Mouse (Mus musculus) forebrain, postnatal 0 days (tissue): ENCODE measurements around the gene Prrc2b. TPM values are rescaled to one million over a fixed set of nuclear protein-coding genes. Genes with fewer than 3 reads are reported as not detected.

Source experiments
- ATAC-seq: fragments of 200-750 bp; cut with Nextera tagmentation; 2 replicates; pipeline ENCODE4 v1.8.0; 2017; ENCODE audit warnings: mild to moderate bottlenecking, moderate library complexity
- DNase-seq: peaks from one replicate; pipeline ENCODE4 v3.0.0-alpha.2; 2015
- H3K27ac ChIP-seq: fragments of 300-500 bp; sonication (generic); 2 replicates; pipeline ENCODE4 v1.5.1; 2014; ENCODE audit warnings: low read depth, mild to moderate bottlenecking, antibody characterized with exemption, low read length, moderate library complexity, mixed read lengths
- H3K27me3 ChIP-seq: fragments of 300-500 bp; sonication (generic); 2 replicates; pipeline ENCODE4 v1.6.1; 2014; ENCODE audit warnings: mild to moderate bottlenecking, low read length, mixed read lengths; ENCODE audit not compliant: insufficient read depth
- H3K36me3 ChIP-seq: fragments of 300-500 bp; sonication (generic); 2 replicates; pipeline ENCODE4 v1.6.1; 2014; ENCODE audit warnings: mild to moderate bottlenecking, moderate library complexity; ENCODE audit not compliant: insufficient read depth
- H3K4me1 ChIP-seq: fragments of 300-500 bp; sonication (generic); 2 replicates; pipeline ENCODE4 v1.6.1; 2014; ENCODE audit warnings: antibody characterized with exemption; ENCODE audit not compliant: insufficient read depth
- H3K4me2 ChIP-seq: fragments of 300-500 bp; sonication (generic); 2 replicates; pipeline ENCODE4 v1.6.1; 2014; ENCODE audit warnings: low read depth, mild to moderate bottlenecking, moderate library complexity
- H3K4me3 ChIP-seq: fragments of 300-500 bp; sonication (generic); 2 replicates; pipeline ENCODE4 v1.5.1; 2014; ENCODE audit warnings: low read depth, low read length, mixed read lengths
- H3K9ac ChIP-seq: fragments of 300-500 bp; sonication (generic); 2 replicates; pipeline ENCODE4 v1.6.1; 2014; ENCODE audit warnings: mild to moderate bottlenecking
- H3K9me3 ChIP-seq: fragments of 300-500 bp; sonication (generic); 2 replicates; pipeline ENCODE4 v1.6.1; 2016; ENCODE audit warnings: low read length
- CTCF ChIP-seq: sonication (generic); IDR thresholded peaks from 2 replicates; pipeline ENCODE4 v1.5.1; 2016; ENCODE audit warnings: antibody characterized with exemption, control low read depth, low read depth
- whole genome bisulfite sequencing: fragments of 180-500 bp; shearing (Covaris S2); extraction: QIAGEN DNeasy Blood & Tissue Kit; methylation state at CpG from one replicate; pipeline ENCODE4 v1.1.7; 2014; 5-methylcytosine and 5-hydroxymethylcytosine counted together
- polyA plus RNA-seq: library from polyadenylated mRNA; unstranded; fragments of >200 nt; fragmentation: Nextera tagmentation; extraction: Ambion mirVana; gene quantifications from 2 replicates; pipeline ENCODE4 v1.2.1, GENCODE M21; 2015
- total RNA-seq: library from RNA; depleted of rRNA; stranded (reverse); fragments of >200 nt; gene quantifications from 2 replicates; pipeline ENCODE4 v1.2.3, GENCODE M21; 2014

Prrc2b gene
- total and polyA plus RNA-seq, 2 experiments from 2014 or later, result 60.4 to 131 TPM

DNA sequence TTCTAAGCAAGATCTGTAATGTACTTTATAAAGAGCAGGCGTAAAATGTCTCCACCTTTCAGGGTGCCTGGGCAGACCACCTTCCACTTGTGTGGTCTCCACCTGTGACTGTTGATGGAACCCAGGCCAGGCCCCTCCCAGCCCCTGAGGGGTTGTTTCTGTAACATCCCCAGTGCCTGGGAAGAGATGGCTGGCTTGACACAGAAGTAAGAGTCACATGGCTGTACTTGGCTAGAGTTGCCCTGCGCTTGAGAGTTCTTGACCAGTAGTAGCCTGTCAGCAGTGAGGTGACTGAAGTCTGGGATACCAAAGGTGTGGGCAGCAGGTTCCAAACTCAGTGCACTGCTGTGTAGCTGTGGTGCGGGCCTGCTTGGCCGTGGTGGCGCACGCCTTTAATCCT lies 24.6 kb downstream of the Prrc2b start:
- Histone ChIP-seq H3K36me3 (no peaks in the 10 kb centered on the region), H3K27ac (peak overlapping the region; percentile 84), H3K4me2 (no peak overlapping the region), H3K4me1 (peaks cover 9% of the 10 kb centered on the region), H3K9ac (no peak overlapping the region), H3K27me3 (no peaks in the 10 kb centered on the region), H3K9me3 (no peaks in the 10 kb centered on the region), H3K4me3 (no peak overlapping the region)
- DNase-seq, result no peak
- no peak for TF ChIP-seq CTCF
- WGBS, result 90% methylated on average over 6 of the region's 6 CpGs
- ATAC-seq, result no peak

DNA sequence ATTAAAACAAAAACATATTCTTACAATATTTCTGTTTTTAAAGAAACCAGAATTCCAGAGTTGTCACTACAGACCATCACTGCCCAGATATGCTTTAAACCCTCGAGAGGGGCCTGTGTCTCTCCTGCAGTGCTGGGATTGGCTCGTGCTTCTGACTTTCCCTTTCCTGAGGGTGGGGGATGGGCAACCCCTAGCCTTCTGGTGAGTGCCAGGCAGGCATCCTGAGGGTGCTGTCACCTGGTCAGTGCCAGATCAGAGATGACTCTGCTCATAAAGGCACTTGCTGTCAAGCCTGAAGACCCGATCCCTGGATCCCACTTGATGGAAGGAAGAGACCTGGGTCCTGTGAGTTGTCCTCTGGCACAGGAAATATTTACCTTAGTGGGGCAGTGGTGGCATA lies 26.0 kb downstream of the Prrc2b start:
- H3K4me1 ChIP-seq, result peaks cover 8% of the 10 kb centered on the region
- H3K36me3 ChIP-seq, result no peaks in the 10 kb centered on the region
- H3K4me2 ChIP-seq, result no peak overlapping the region
- no peaks in the 10 kb centered on the region for H3K27me3 ChIP-seq
- H3K27ac ChIP-seq, result no peak overlapping the region
- H3K9me3 ChIP-seq, result no peaks in the 10 kb centered on the region
- H3K9ac ChIP-seq, result no peak overlapping the region
- WGBS, result 40% methylated on average over 3 of the region's 3 CpGs
- no peak for ATAC-seq
- DNase-seq, result no peak
- no peak overlapping the region for H3K4me3 ChIP-seq
- no peak for TF ChIP-seq CTCF

DNA sequence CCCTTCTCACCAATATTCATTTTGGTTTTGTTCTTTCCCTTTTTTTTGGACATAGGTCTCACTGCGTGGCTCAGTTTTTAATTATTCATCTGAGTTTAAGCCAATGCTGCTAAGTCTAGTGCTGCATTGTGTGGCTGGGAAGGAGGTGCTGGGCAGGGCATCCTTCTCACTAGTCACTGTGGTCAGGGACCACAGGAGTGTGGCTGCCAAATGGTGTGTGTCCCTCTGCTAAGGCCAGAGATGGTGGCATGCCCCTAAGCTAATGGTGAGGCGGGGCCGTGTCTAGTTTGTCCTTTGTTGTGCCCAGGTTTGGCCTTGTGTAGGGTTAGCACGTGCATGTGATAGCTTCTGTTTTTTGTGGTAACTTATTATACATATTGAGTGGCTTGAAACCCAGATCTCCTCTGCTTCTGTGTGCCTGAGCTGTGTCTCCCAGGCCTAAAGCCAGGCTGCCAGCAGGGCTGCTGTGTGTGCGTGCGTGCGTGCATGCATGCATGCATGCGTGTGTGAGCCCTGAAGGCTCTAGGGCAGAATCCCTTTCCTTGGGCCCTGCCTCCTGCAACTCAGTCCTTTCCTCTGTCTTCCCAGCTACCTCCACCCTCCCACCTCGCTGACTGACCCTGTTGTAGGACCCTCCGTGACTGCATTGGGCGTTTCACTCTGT lies 26.6 kb downstream of the Prrc2b start:
- H3K9me3 ChIP-seq, result no peaks in the 10 kb centered on the region
- TF ChIP-seq CTCF, result no peak
- WGBS, result 71% methylated on average over 11 of the region's 11 CpGs
- DNase-seq (no peak), ATAC-seq (no peak)
- no peaks in the 10 kb centered on the region; the same call in 1 of the 2 replicates for H3K36me3 ChIP-seq
- no peaks in the 10 kb centered on the region for H3K27me3 ChIP-seq
- no peak overlapping the region for H3K9ac ChIP-seq
- H3K4me3 ChIP-seq, result no peak overlapping the region
- H3K4me1 ChIP-seq, result peaks cover 9% of the 10 kb centered on the region
- no peak overlapping the region for H3K4me2 ChIP-seq
- H3K27ac ChIP-seq, result no peak overlapping the region

DNA sequence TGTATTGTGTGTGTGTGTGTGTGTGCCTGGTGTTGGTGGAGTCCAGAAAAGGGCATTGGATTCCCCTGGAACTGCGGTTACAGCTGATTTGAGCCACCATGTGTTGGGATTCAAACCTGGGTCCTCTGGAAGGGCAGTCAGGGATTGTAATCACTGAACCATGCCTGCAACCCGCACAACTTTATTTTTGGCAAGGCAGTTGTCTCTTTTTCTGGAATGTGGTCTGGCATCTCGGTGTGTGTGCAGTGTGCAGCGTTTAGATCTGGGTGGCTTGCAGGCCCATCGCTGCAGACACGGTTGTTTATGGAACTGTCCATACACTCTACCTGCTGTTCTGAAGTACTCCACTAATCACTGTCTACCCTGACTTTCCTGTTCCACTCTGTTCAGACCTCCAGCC lies 28.5 kb downstream of the Prrc2b start:
- 76% methylated on average over 6 of the region's 6 CpGs for WGBS

DNA sequence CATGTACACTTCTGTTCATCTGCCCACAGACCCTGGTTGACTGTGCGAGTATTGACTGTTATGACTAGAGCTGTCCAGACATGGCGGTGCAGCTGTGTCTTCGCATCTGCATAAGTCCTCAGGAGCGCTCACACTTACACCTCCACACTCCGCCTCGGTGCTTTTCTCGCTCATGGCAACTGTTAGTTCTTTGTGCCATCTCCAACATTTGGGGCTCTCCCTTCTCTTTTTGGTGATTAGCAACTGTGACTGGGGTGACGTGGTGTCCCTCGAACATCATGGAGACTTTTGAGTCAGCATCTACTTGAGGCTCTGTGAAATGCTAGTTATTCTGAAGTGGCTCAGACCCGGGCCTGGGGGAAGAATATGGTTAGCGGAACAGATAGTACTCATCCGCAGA lies 29.2 kb downstream of the Prrc2b start:
- no peaks in the 10 kb centered on the region for H3K9me3 ChIP-seq
- WGBS, result 92% methylated on average over 12 of the region's 12 CpGs
- no peak overlapping the region for H3K4me3 ChIP-seq
- no peak overlapping the region for H3K4me2 ChIP-seq
- no peak overlapping the region for H3K9ac ChIP-seq
- H3K36me3 ChIP-seq, result no peaks in the 10 kb centered on the region; the same call in 1 of the 2 replicates
- ATAC-seq, result no peak
- no peak for TF ChIP-seq CTCF
- no peaks in the 10 kb centered on the region for H3K27me3 ChIP-seq
- no peak overlapping the region for H3K27ac ChIP-seq
- no peak for DNase-seq
- peaks cover 8% of the 10 kb centered on the region for H3K4me1 ChIP-seq

More for the DNA sequence above, 28.5 kb downstream of the Prrc2b start:
- Histone ChIP-seq H3K9me3 (no peaks in the 10 kb centered on the region), H3K27me3 (no peaks in the 10 kb centered on the region), H3K4me3 (no peak overlapping the region), H3K4me1 (peaks cover 12% of the 10 kb centered on the region), H3K27ac (no peak overlapping the region), H3K9ac (no peak overlapping the region), H3K36me3 (no peaks in the 10 kb centered on the region; the same call in 1 of the 2 replicates), H3K4me2 (no peak overlapping the region)
- no peak for TF ChIP-seq CTCF
- no peak for ATAC-seq
- DNase-seq, result no peak

DNA sequence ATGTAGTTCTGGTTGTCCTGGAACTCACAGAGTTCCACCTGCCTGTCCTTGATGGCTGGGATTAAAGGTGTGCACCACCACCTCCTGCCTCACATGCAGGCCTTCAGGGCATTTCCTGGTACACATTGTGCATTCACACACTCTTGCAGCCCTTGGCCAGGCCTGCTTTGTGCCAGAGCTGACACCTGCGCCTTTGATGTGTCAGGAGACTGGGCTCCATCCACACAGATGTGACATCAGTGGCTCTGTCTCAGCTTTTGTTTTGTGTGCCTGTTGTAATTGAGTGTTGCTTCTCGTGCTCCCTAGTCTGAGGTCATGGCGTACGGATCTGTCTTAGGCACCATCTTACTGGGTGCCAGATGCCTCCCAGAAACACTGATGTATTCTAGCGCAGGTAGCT lies 30.5 kb downstream of the Prrc2b start:
- Histone ChIP-seq H3K4me2 (no peak overlapping the region), H3K9ac (no peak overlapping the region), H3K4me3 (no peak overlapping the region), H3K4me1 (peaks cover 4% of the 10 kb centered on the region; the same call in 1 of the 2 replicates), H3K36me3 (peaks cover 5% of the 10 kb centered on the region), H3K27ac (no peak overlapping the region), H3K9me3 (no peaks in the 10 kb centered on the region), H3K27me3 (no peaks in the 10 kb centered on the region)
- no peak for TF ChIP-seq CTCF
- DNase-seq, result no peak
- ATAC-seq, result no peak
- WGBS, result 85% methylated on average over 5 of the region's 5 CpGs

DNA sequence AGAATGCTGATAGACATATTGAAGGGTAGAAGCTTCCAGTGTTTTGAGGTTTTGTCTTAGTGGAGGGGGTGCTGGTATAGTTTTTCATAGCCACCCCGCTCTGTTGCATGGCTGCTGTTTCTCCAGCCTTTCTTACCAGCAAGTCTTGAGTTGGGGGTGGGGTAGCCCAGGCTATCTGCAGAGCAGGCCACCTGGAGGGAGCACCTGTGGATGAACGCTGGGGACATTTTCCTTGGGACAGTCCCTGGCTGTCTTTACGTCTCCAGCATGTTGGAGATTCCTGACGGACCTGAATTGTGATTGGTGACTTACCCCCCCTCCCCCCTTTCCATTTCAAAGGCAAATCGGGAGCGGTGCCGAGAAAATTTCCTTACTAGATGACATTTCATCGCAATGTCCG lies 31.2 kb downstream of the Prrc2b start:
- Histone ChIP-seq H3K4me2 (no peak overlapping the region), H3K4me1 (peaks cover 4% of the 10 kb centered on the region; the same call in 1 of the 2 replicates), H3K27ac (peak overlapping the region; percentile 59; the same call in 1 of the 2 replicates), H3K4me3 (no peak overlapping the region), H3K27me3 (no peaks in the 10 kb centered on the region), H3K36me3 (peaks cover 11% of the 10 kb centered on the region), H3K9ac (no peak overlapping the region), H3K9me3 (no peaks in the 10 kb centered on the region)
- no peak for TF ChIP-seq CTCF
- ATAC-seq (no peak), DNase-seq (no peak)
- 61% methylated on average over 9 of the region's 9 CpGs for WGBS
